Mouse (Mus musculus): Measurements from ENCODE around the gene Pltp. TPM values are rescaled to one million over a fixed set of nuclear protein-coding genes. Genes with fewer than 3 reads are reported as not detected.
A peak's percentile ranks its signal among the peaks of the same experiment; 100 is the strongest.

Pltp gene
- polyA plus RNA-seq, 1 experiment from 2014 or later = 44.0 TPM

GRCm38 (mm10) chr2:164794293-164794692 is 63.2 kb downstream of the Pltp start:
- H3K4me1 ChIP-seq = no peaks in the 10 kb centered on the region
- no peak overlapping the region for H3K4me3 ChIP-seq
- peak; percentile 57; the same call in 1 of the 2 replicates for ATAC-seq (ENCODE audit: low FRiP score, low read depth)
- H3K9me3 ChIP-seq = no peaks in the 10 kb centered on the region
- no peak overlapping the region for H3K27ac ChIP-seq
- peaks cover 80% of the 10 kb centered on the region for H3K36me3 ChIP-seq
- H3K4me2 ChIP-seq (replicated peaks) = no peak overlapping the region
- 41% methylated on average over 5 of the region's 5 CpGs for WGBS
- no peak overlapping the region for H3K9ac ChIP-seq
- H3K27me3 ChIP-seq = no peaks in the 10 kb centered on the region

DNA sequence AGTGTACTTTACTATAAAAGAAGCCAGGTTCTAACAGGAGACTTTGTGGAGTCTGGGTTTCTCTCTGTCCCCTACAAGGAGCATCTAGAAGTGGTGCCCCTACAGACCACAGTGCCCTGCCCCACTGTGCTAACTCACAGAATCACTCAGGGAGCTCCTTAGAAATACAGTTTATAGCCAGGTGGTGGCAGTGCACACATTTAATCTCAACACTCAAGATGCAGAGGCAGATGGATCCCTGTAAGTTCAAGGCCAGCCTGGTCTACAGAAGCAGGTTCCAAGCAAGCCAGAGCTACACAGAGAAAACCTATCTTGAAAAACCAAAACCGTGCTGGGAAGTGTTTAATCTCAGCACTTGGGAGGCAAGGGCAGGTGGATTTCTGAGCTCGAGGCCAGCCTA is 63.7 kb downstream of the Pltp start:
- no peak overlapping the region for H3K4me2 ChIP-seq (replicated peaks)
- peaks cover 79% of the 10 kb centered on the region for H3K36me3 ChIP-seq
- no peak overlapping the region for H3K27ac ChIP-seq
- no peaks in the 10 kb centered on the region for H3K4me1 ChIP-seq
- no peaks in the 10 kb centered on the region for H3K9me3 ChIP-seq
- no peak for ATAC-seq (ENCODE audit: low FRiP score, low read depth)
- 91% methylated on average over 2 of the region's 2 CpGs for WGBS
- no peaks in the 10 kb centered on the region for H3K27me3 ChIP-seq
- H3K4me3 ChIP-seq = no peak overlapping the region
- no peak overlapping the region for H3K9ac ChIP-seq

DNA sequence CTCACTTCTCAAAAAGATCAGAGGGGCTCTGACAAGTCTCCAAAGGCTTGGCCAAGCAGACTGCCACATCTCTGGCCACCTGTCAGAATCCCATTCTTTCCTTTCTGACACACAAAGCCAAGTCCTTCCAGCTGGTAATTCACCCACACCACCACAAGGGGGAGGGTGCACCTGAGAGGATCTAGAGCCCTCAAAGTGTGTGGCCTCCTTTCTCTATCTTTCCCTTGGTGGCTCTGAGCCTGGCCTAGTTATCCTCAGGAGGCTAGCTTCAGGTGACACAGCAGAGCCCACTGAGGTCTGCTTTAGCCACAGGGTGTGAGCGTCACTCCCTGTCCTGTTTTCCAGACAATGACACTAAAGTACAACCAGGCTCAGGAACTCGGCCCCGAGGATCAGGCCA is 64.3 kb downstream of the Pltp start:
- Histone ChIP-seq H3K9me3 (no peaks in the 10 kb centered on the region), H3K9ac (no peak overlapping the region), H3K27me3 (no peaks in the 10 kb centered on the region), H3K4me3 (no peak overlapping the region), H3K4me1 (no peaks in the 10 kb centered on the region), H3K4me2 (replicated peaks) (no peak overlapping the region), H3K36me3 (peaks cover 76% of the 10 kb centered on the region), H3K27ac (no peak overlapping the region)
- 89% methylated on average over 3 of the region's 3 CpGs for WGBS
- ATAC-seq (ENCODE audit: low FRiP score, low read depth) = no peak

- WGBS = 93% methylated on average over 12 of the region's 12 CpGs
- H3K27me3 ChIP-seq = no peaks in the 10 kb centered on the region
- no peak overlapping the region for H3K4me3 ChIP-seq
- H3K4me2 ChIP-seq (replicated peaks) = no peak overlapping the region
- no peaks in the 10 kb centered on the region for H3K9me3 ChIP-seq
- no peak overlapping the region for H3K27ac ChIP-seq
- no peaks in the 10 kb centered on the region for H3K4me1 ChIP-seq
- no peak for ATAC-seq (ENCODE audit: low FRiP score, low read depth)
- no peak overlapping the region for H3K9ac ChIP-seq
- H3K36me3 ChIP-seq = peaks cover 72% of the 10 kb centered on the region
Measured at GRCm38 (mm10) chr2:164792400-164793190, 64.9 kb downstream of the Pltp start.

DNA sequence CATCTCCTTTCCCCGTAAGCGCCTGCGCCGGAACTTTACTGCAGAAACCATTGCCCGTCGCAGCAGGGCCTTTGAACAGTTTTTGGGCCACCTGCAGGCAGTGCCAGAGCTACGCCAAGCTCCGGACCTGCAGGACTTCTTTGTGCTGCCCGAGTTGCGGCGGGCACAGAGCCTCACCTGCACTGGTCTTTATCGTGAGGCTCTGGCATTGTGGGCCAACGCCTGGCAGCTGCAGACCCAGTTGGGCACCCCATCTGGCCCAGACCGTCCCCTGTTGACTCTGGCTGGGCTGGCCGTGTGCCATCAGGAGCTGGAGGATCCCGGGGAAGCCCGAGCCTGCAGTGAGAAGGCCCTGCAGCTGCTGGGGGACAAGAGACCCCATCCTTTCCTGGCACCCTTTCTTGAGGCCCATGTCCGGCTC is 65.7 kb downstream of the Pltp start:
- Histone ChIP-seq H3K4me3 (no peak overlapping the region), H3K36me3 (peaks cover 69% of the 10 kb centered on the region), H3K27ac (no peak overlapping the region), H3K4me2 (replicated peaks) (no peak overlapping the region), H3K9ac (no peak overlapping the region), H3K9me3 (no peaks in the 10 kb centered on the region), H3K27me3 (no peaks in the 10 kb centered on the region), H3K4me1 (peaks cover 5% of the 10 kb centered on the region)
- 92% methylated on average over 18 of the region's 18 CpGs for WGBS
- no peak for ATAC-seq (ENCODE audit: low FRiP score, low read depth)

GRCm38 (mm10) chr2:164790451-164790850 is 67.1 kb downstream of the Pltp start:
- 82% methylated on average over 4 of the region's 4 CpGs for WGBS
- Histone ChIP-seq H3K9ac (no peak overlapping the region), H3K27me3 (no peaks in the 10 kb centered on the region), H3K4me1 (peaks cover 11% of the 10 kb centered on the region), H3K36me3 (peaks cover 55% of the 10 kb centered on the region), H3K4me3 (no peak overlapping the region), H3K4me2 (replicated peaks) (no peak overlapping the region), H3K27ac (no peak overlapping the region), H3K9me3 (no peaks in the 10 kb centered on the region)
- ATAC-seq (ENCODE audit: low FRiP score, low read depth) = no peak

Other genes starting within 250 kb of the Pltp start
- not detected in 2 replicates for gene Wfdc6b, start 244.2 kb downstream of the Pltp start, polyA plus RNA-seq (2015; fragmentation: Nextera tagmentation; extraction: Ambion mirVana)
- gene Wfdc8, start 244.1 kb downstream of the Pltp start, polyA plus RNA-seq (2015; fragmentation: Nextera tagmentation; extraction: Ambion mirVana) = not detected in 2 replicates
- not detected in 2 replicates for gene Wfdc16, start 218.9 kb downstream of the Pltp start, polyA plus RNA-seq (2015; fragmentation: Nextera tagmentation; extraction: Ambion mirVana)
- not detected in 2 replicates for gene Wfdc10, start 201.7 kb downstream of the Pltp start, polyA plus RNA-seq (2015; fragmentation: Nextera tagmentation; extraction: Ambion mirVana)
- not detected in 2 replicates for gene Wfdc9, start 201.1 kb downstream of the Pltp start, polyA plus RNA-seq (2015; fragmentation: Nextera tagmentation; extraction: Ambion mirVana)
- gene Wfdc11, start 183.6 kb downstream of the Pltp start, polyA plus RNA-seq (2015; fragmentation: Nextera tagmentation; extraction: Ambion mirVana) = not detected in 2 replicates
- 0.18 and 0.36 TPM in 2 replicates for gene Wfdc13, start 172.6 kb downstream of the Pltp start, polyA plus RNA-seq (2015; fragmentation: Nextera tagmentation; extraction: Ambion mirVana)
- gene Spint4, start 159.2 kb downstream of the Pltp start, polyA plus RNA-seq (2015; fragmentation: Nextera tagmentation; extraction: Ambion mirVana) = not detected in 2 replicates
- gene Spint5, start 142.4 kb downstream of the Pltp start, polyA plus RNA-seq (2015; fragmentation: Nextera tagmentation; extraction: Ambion mirVana) = not detected in 2 replicates
- gene Wfdc3, start 111.8 kb downstream of the Pltp start, polyA plus RNA-seq (2015; fragmentation: Nextera tagmentation; extraction: Ambion mirVana) = 0.69 and 0.87 TPM in 2 replicates
- 80.6 and 85.1 TPM in 2 replicates for gene Dnttip1, start 111.7 kb downstream of the Pltp start, polyA plus RNA-seq (2015; fragmentation: Nextera tagmentation; extraction: Ambion mirVana)
- gene Ube2c, start 87.8 kb downstream of the Pltp start, polyA plus RNA-seq (2015; fragmentation: Nextera tagmentation; extraction: Ambion mirVana) = 432 and 450 TPM in 2 replicates
- gene Tnnc2, start 77.7 kb downstream of the Pltp start, polyA plus RNA-seq (2015; fragmentation: Nextera tagmentation; extraction: Ambion mirVana) = 190 and 195 TPM in 2 replicates
- gene Snx21, start 71.9 kb downstream of the Pltp start, polyA plus RNA-seq (2015; fragmentation: Nextera tagmentation; extraction: Ambion mirVana) = 26.3 and 27.6 TPM in 2 replicates
- gene Acot8, start 52.8 kb downstream of the Pltp start, polyA plus RNA-seq (2015; fragmentation: Nextera tagmentation; extraction: Ambion mirVana) = 17.5 and 17.6 TPM in 2 replicates
- gene Zswim3, start 52.6 kb downstream of the Pltp start, polyA plus RNA-seq (2015; fragmentation: Nextera tagmentation; extraction: Ambion mirVana) = 6.8 and 7.2 TPM in 2 replicates
- gene Zswim1, start 35.0 kb downstream of the Pltp start, polyA plus RNA-seq (2015; fragmentation: Nextera tagmentation; extraction: Ambion mirVana) = 17.8 and 18.2 TPM in 2 replicates
- not detected in 2 replicates for gene Spata25, start 29.2 kb downstream of the Pltp start, polyA plus RNA-seq (2015; fragmentation: Nextera tagmentation; extraction: Ambion mirVana)
- gene Ctsa, start 24.8 kb downstream of the Pltp start, polyA plus RNA-seq (2015; fragmentation: Nextera tagmentation; extraction: Ambion mirVana) = 131 and 135 TPM in 2 replicates
- 6.7 and 7.1 TPM in 2 replicates for gene Neurl2, start 24.3 kb downstream of the Pltp start, polyA plus RNA-seq (2015; fragmentation: Nextera tagmentation; extraction: Ambion mirVana)
- 87.4 and 88.4 TPM in 2 replicates for gene Pcif1, start 21.6 kb upstream of the Pltp start, polyA plus RNA-seq (2015; fragmentation: Nextera tagmentation; extraction: Ambion mirVana)
- gene Zfp335, start 54.0 kb upstream of the Pltp start, polyA plus RNA-seq (2015; fragmentation: Nextera tagmentation; extraction: Ambion mirVana) = 13.5 and 15.2 TPM in 2 replicates
- gene Mmp9, start 83.1 kb upstream of the Pltp start, polyA plus RNA-seq (2015; fragmentation: Nextera tagmentation; extraction: Ambion mirVana) = 5.5 and 7.1 TPM in 2 replicates
- 1.00 and 1.2 TPM in 2 replicates for gene Slc12a5, start 103.1 kb upstream of the Pltp start, polyA plus RNA-seq (2015; fragmentation: Nextera tagmentation; extraction: Ambion mirVana)
- gene Ncoa5, start 177.2 kb upstream of the Pltp start, polyA plus RNA-seq (2015; fragmentation: Nextera tagmentation; extraction: Ambion mirVana) = 92.3 and 99.1 TPM in 2 replicates
- 7.5 and 8.4 TPM in 2 replicates for gene Cd40, start 197.9 kb upstream of the Pltp start, polyA plus RNA-seq (2015; fragmentation: Nextera tagmentation; extraction: Ambion mirVana)
- not detected in 2 replicates for gene 1700025C18Rik, start 233.0 kb upstream of the Pltp start, polyA plus RNA-seq (2015; fragmentation: Nextera tagmentation; extraction: Ambion mirVana)

Data from limb, embryonic 13.5 days (tissue).